Mouse (Mus musculus) myocyte (in vitro differentiated cells): ENCODE measurements around the gene Fstl1.

ENCODE experiments used
- MAX ChIP-seq: IDR thresholded peaks from one replicate; pipeline ENCODE4 v1.6.1; 2011; ENCODE audit warnings: low read depth, mild to moderate bottlenecking, control low read depth
- MYOD1 ChIP-seq, 3 experiments: IDR thresholded peaks; one replicate each; pipeline ENCODE4 v1.6.1; 2011; ENCODE audit warnings: control low read depth in 2 of 3, low read depth in 2 of 3, mild to moderate bottlenecking in 2 of 3, moderate library complexity in 1 of 3; ENCODE audit not compliant: insufficient read length in 2 of 3, control insufficient read depth in 1 of 3
- POLR2A ChIP-seq: IDR thresholded peaks from one replicate; pipeline ENCODE4 v1.6.1; 2011; ENCODE audit warnings: low read depth, mild to moderate bottlenecking, control low read depth, moderate library complexity; ENCODE audit not compliant: insufficient read length
- POLR2AphosphoS2 ChIP-seq: IDR thresholded peaks from one replicate; pipeline ENCODE4 v1.6.1; 2011; ENCODE audit warnings: low read depth, control low read depth; ENCODE audit not compliant: insufficient read length
- TCF3 ChIP-seq: IDR thresholded peaks from one replicate; pipeline ENCODE4 v1.6.1; 2011; ENCODE audit warnings: low read depth, control low read depth; ENCODE audit not compliant: insufficient read length

DNA sequence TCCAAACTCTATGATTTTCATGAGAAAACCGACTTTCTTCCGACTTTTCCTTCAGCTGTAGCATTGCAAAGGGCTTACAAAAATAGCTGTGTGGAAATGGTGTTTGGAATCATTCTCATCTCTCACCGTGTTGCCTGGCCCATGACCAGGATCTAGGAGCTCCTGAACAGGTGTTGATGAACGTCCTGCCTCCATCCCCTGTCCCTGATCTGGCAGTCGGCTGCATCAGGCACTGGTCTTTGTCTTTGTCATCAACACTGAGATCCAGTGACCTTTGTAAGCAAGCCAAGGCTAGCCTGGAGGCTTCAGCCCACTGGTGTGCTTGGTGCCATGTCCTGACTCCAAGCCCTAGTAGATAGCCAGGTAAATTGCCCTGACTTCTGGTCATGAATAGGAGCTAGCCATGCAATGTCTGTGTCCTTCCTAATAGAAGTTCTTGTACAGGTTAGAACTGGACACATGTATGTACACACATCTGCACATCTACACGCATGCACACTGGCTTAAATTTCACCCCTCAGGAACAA, 12.8 kb downstream of the Fstl1 start:
- TF ChIP-seq MAX = no peak
- peak in 2 of 3 experiments; percentile 34 to 43 for TF ChIP-seq MYOD1 (IDR thresholded peaks at IDR 0.05; ENCODE audit: control insufficient read depth in 1 of 3, insufficient read length in 2 of 3, low read depth in 2 of 3)
- no peak for TF ChIP-seq POLR2A
- TF ChIP-seq TCF3 = no peak
- no peak for TF ChIP-seq POLR2AphosphoS2
